Mouse (Mus musculus) midbrain, embryonic 14.5 days (tissue): ENCODE results near the gene Fndc1. TPM values are rescaled to one million over a fixed set of nuclear protein-coding genes. Genes with fewer than 3 reads are reported as not detected.

Experiments
- ATAC-seq: fragments of 200-750 bp; cut with Nextera tagmentation; 2 replicates; pipeline ENCODE4 v1.8.0; 2017; ENCODE audit warnings: moderate number of reproducible peaks, moderate library complexity; ENCODE audit not compliant: low FRiP score, low TSS enrichment
- DNase-seq: peaks from one replicate; pipeline ENCODE4 v3.0.0-alpha.2; 2015
- H3K27ac ChIP-seq: fragments of 300-500 bp; sonication (generic); replicated peaks from 2 replicates; pipeline ENCODE4 v1.5.1; 2014; ENCODE audit warnings: mild to moderate bottlenecking, low read depth, low read length, moderate library complexity
- H3K27me3 ChIP-seq: fragments of 300-500 bp; sonication (generic); 2 replicates; pipeline ENCODE4 v1.6.1; 2014; ENCODE audit warnings: low read length, control low read depth, mixed read lengths; ENCODE audit not compliant: control insufficient read depth, insufficient read depth
- H3K36me3 ChIP-seq: fragments of 300-500 bp; sonication (generic); 2 replicates; pipeline ENCODE4 v1.6.1; 2014; ENCODE audit warnings: low read length, control low read depth; ENCODE audit not compliant: control insufficient read depth, insufficient read depth
- H3K4me1 ChIP-seq: fragments of 300-500 bp; sonication (generic); 2 replicates; pipeline ENCODE4 v1.6.1; 2014; ENCODE audit warnings: mild to moderate bottlenecking, antibody characterized with exemption, low read length, control low read depth; ENCODE audit not compliant: control insufficient read depth, insufficient read depth
- H3K4me2 ChIP-seq: fragments of 300-500 bp; sonication (generic); 2 replicates; pipeline ENCODE4 v1.6.1; 2014; ENCODE audit warnings: mild to moderate bottlenecking, low read length, moderate library complexity
- H3K4me3 ChIP-seq: fragments of 300-500 bp; sonication (generic); replicated peaks from 2 replicates; pipeline ENCODE4 v1.5.1; 2014; ENCODE audit warnings: low read depth, low read length
- H3K9ac ChIP-seq: fragments of 300-500 bp; sonication (generic); replicated peaks from 2 replicates; pipeline ENCODE4 v1.6.1; 2014; ENCODE audit warnings: mild to moderate bottlenecking, low read length, moderate library complexity
- H3K9me3 ChIP-seq: fragments of 300-500 bp; sonication (generic); 2 replicates; pipeline ENCODE4 v1.6.1; 2016; ENCODE audit warnings: low read length, control low read depth, mixed read lengths; ENCODE audit not compliant: control insufficient read depth
- WGBS: fragments of 180-500 bp; shearing (Covaris S2); extraction: QIAGEN DNeasy Blood & Tissue Kit; methylation state at CpG from one replicate; pipeline ENCODE4 v1.1.7; 2014; 5-methylcytosine and 5-hydroxymethylcytosine counted together
- polyA plus RNA-seq: library from polyadenylated mRNA; unstranded; fragments of >200 nt; fragmentation: Nextera tagmentation; extraction: Ambion mirVana; gene quantifications from 2 replicates; pipeline ENCODE4 v1.2.1, GENCODE M21; 2014

Gene Fndc1
- polyA plus RNA-seq, 1 experiment from 2014 or later, result 3.8 TPM

- H3K27me3 ChIP-seq, result no peaks in the 10 kb centered on the region
- no peak overlapping the region for H3K4me2 ChIP-seq
- H3K9ac ChIP-seq, result no peak overlapping the region
- DNase-seq, result peak; percentile 37
- H3K9me3 ChIP-seq, result no peaks in the 10 kb centered on the region
- no peak overlapping the region for H3K4me3 ChIP-seq
- no peaks in the 10 kb centered on the region for H3K4me1 ChIP-seq
- no peaks in the 10 kb centered on the region for H3K36me3 ChIP-seq
- WGBS, result 84% methylated on average over 12 of the region's 12 CpGs
- ATAC-seq, result no peak
- no peak overlapping the region for H3K27ac ChIP-seq
These were observed 13.6 kb upstream of the Fndc1 start for GRCm38 (mm10) chr17:7840505-7841290.

GRCm38 (mm10) chr17:7827586-7827985, 484 bp upstream of the Fndc1 start:
- H3K36me3 ChIP-seq, result no peaks in the 10 kb centered on the region
- no peaks in the 10 kb centered on the region for H3K9me3 ChIP-seq
- WGBS, result 9% methylated on average over 16 of the region's 16 CpGs
- DNase-seq (peak; percentile 54), ATAC-seq (no peak)
- H3K4me2 ChIP-seq, result peak overlapping the region; percentile 99
- peak overlapping the region; percentile 54 for H3K4me3 ChIP-seq
- H3K27me3 ChIP-seq, result peaks cover 21% of the 10 kb centered on the region; the same call in 1 of the 2 replicates
- H3K27ac ChIP-seq, result no peak overlapping the region
- H3K9ac ChIP-seq, result no peak overlapping the region; the same call in 1 of the 2 replicates
- peaks cover 3% of the 10 kb centered on the region; the same call in 1 of the 2 replicates for H3K4me1 ChIP-seq

GRCm38 (mm10) chr17:7825416-7825815, 1.7 kb downstream of the Fndc1 start:
- no peak overlapping the region for H3K27ac ChIP-seq
- no peak for DNase-seq
- no peaks in the 10 kb centered on the region for H3K36me3 ChIP-seq
- no peaks in the 10 kb centered on the region for H3K9me3 ChIP-seq
- 71% methylated on average over 9 of the region's 9 CpGs for WGBS
- no peak overlapping the region for H3K9ac ChIP-seq
- peaks cover 21% of the 10 kb centered on the region; the same call in 1 of the 2 replicates for H3K27me3 ChIP-seq
- no peak overlapping the region for H3K4me2 ChIP-seq
- H3K4me1 ChIP-seq, result peaks cover 3% of the 10 kb centered on the region; the same call in 1 of the 2 replicates
- ATAC-seq, result no peak
- no peak overlapping the region for H3K4me3 ChIP-seq

GRCm38 (mm10) chr17:7821553-7822186, 5.4 kb downstream of the Fndc1 start:
- ATAC-seq (no peak), DNase-seq (peak; percentile 79)
- H3K27ac ChIP-seq, result no peak overlapping the region
- no peak overlapping the region for H3K4me3 ChIP-seq
- H3K9ac ChIP-seq, result no peak overlapping the region
- H3K27me3 ChIP-seq, result peaks cover 14% of the 10 kb centered on the region; the same call in 1 of the 2 replicates
- H3K9me3 ChIP-seq, result no peaks in the 10 kb centered on the region
- no peaks in the 10 kb centered on the region for H3K36me3 ChIP-seq
- H3K4me2 ChIP-seq, result no peak overlapping the region
- no peaks in the 10 kb centered on the region; the same call in 1 of the 2 replicates for H3K4me1 ChIP-seq
- 33% methylated on average over 17 of the region's 17 CpGs for WGBS

- H3K9ac ChIP-seq, result no peak overlapping the region
- no peak overlapping the region for H3K27ac ChIP-seq
- H3K36me3 ChIP-seq, result no peaks in the 10 kb centered on the region
- 87% methylated on average over 7 of the region's 7 CpGs for WGBS
- H3K4me2 ChIP-seq, result no peak overlapping the region
- H3K27me3 ChIP-seq, result no peaks in the 10 kb centered on the region
- DNase-seq (no peak), ATAC-seq (no peak)
- H3K9me3 ChIP-seq, result no peaks in the 10 kb centered on the region
- H3K4me3 ChIP-seq, result no peak overlapping the region
- H3K4me1 ChIP-seq, result no peaks in the 10 kb centered on the region
These were observed 6.9 kb downstream of the Fndc1 start for GRCm38 (mm10) chr17:7820176-7820575.

- no peaks in the 10 kb centered on the region for H3K9me3 ChIP-seq
- 69% methylated on average over 2 of the region's 2 CpGs for WGBS
- no peak overlapping the region for H3K4me2 ChIP-seq
- H3K4me3 ChIP-seq, result no peak overlapping the region
- H3K36me3 ChIP-seq, result no peaks in the 10 kb centered on the region
- ATAC-seq, result no peak
- no peak overlapping the region for H3K9ac ChIP-seq
- no peak for DNase-seq
- no peak overlapping the region for H3K27ac ChIP-seq
- no peaks in the 10 kb centered on the region for H3K4me1 ChIP-seq
- H3K27me3 ChIP-seq, result no peaks in the 10 kb centered on the region
These were observed 10.5 kb downstream of the Fndc1 start for GRCm38 (mm10) chr17:7816602-7817001.

GRCm38 (mm10) chr17:7814433-7814832, 12.7 kb downstream of the Fndc1 start:
- Histone ChIP-seq H3K27me3 (no peaks in the 10 kb centered on the region), H3K36me3 (no peaks in the 10 kb centered on the region), H3K4me2 (no peak overlapping the region), H3K9me3 (no peaks in the 10 kb centered on the region), H3K27ac (no peak overlapping the region), H3K4me3 (no peak overlapping the region), H3K9ac (no peak overlapping the region), H3K4me1 (no peaks in the 10 kb centered on the region)
- WGBS, result 61% methylated on average over 3 of the region's 3 CpGs
- no peak for DNase-seq
- no peak for ATAC-seq

- H3K36me3 ChIP-seq, result no peaks in the 10 kb centered on the region
- WGBS, result 91% methylated on average over 2 of the region's 2 CpGs
- no peak overlapping the region for H3K4me3 ChIP-seq
- no peaks in the 10 kb centered on the region for H3K9me3 ChIP-seq
- ATAC-seq (no peak), DNase-seq (no peak)
- H3K4me2 ChIP-seq, result no peak overlapping the region
- no peaks in the 10 kb centered on the region for H3K4me1 ChIP-seq
- no peak overlapping the region for H3K9ac ChIP-seq
- H3K27ac ChIP-seq, result no peak overlapping the region
- no peaks in the 10 kb centered on the region for H3K27me3 ChIP-seq
These were observed 19.1 kb downstream of the Fndc1 start for GRCm38 (mm10) chr17:7808043-7808442.

GRCm38 (mm10) chr17:7805105-7805504, 22.0 kb downstream of the Fndc1 start:
- Histone ChIP-seq H3K4me1 (no peaks in the 10 kb centered on the region), H3K36me3 (no peaks in the 10 kb centered on the region), H3K27ac (no peak overlapping the region), H3K9me3 (no peaks in the 10 kb centered on the region), H3K4me3 (no peak overlapping the region), H3K9ac (no peak overlapping the region), H3K4me2 (no peak overlapping the region), H3K27me3 (no peaks in the 10 kb centered on the region)
- WGBS, result 90% methylated on average over 6 of the region's 6 CpGs
- ATAC-seq (no peak), DNase-seq (no peak)
